Mouse (Mus musculus) monocyte, adult 5-6 weeks (primary cell): ENCODE results near the gene Ccdc114. TPM values are rescaled to one million over a fixed set of nuclear protein-coding genes. Genes with fewer than 3 reads are reported as not detected.
A peak's percentile ranks its signal among the peaks of the same experiment; 100 is the strongest.
"Not testable (repeated sequence)": the region's sequence is repeated elsewhere in the genome, so short reads cannot be mapped to it uniquely, and the experiment has no call there.

Source experiments
- ATAC-seq: fragments of 153-309, 156-312 bp; replicated peaks from 2 replicates; pipeline ENCODE4 v1.8.0; 2017; ENCODE audit warnings: mild to moderate bottlenecking; ENCODE audit not compliant: low TSS enrichment, insufficient number of reproducible peaks, severe bottlenecking, poor library complexity, low FRiP score
- total RNA-seq: library from RNA; stranded (forward); fragments of 200-1000, 200-491, 200-594 nt; gene quantifications from 3 replicates; pipeline ENCODE4 v1.2.3, GENCODE M21; 2017

Gene Ccdc114
- total RNA-seq = 2.9 TPM in 2 of 3 replicates, not detected in the other

DNA sequence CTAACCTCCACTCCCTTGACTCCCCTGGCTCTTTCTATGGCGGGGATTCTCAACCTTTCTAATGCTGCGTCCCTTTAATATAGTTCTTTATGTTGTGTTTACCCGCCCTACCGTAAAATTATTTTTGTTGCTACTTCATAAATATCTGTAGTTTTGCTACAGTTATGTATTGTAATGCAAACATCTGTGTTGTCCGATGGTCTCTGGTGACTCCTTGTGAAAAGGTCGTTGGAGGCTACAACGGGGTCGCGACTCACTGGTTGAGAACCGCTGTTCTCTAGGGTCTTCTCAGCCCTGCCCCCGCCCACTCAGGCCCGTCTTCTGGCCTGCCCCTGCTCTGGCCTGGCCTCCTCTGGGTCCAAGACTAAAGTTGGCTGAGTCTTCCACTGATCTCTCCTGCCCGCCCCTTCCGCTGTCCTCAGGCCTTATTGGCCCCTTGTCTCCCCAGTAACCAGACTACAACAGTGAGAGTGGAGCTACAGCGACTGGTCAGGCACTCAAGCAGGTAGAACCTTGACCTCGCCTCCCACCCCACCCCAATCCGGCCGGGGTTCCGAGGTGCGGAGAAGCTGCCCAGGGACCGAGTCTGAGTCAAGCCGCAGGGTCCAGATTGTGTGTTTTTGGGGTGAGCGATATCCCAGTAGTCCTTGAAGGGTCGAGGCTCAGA, at the start of gene Ccdc114:
Gene Ccdc114, plus strand, starts transcription at position 311 of the 667 bp plus-strand sequence.
- peak; percentile 33 for ATAC-seq

DNA sequence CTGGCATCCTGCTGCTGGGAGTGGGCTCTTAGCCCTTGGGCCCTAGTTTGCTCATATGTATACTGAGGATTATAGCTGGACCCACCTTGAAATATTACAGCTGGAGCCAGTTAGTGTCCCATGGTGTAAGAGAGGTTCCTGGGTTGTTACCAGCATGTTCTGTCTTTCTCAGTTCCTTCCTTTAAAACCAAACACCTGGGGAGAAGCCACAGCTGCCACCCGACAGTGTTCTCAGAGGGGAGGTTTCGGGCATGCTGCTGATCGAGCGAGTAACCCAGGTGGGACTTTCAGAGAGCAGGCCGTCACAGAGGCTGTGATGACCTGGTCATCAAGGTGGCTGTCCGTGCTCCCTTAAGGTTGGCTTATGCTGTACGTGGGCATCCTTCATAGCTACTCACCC, 47.0 kb upstream of the Ccdc114 start:
- ATAC-seq = no peak

DNA sequence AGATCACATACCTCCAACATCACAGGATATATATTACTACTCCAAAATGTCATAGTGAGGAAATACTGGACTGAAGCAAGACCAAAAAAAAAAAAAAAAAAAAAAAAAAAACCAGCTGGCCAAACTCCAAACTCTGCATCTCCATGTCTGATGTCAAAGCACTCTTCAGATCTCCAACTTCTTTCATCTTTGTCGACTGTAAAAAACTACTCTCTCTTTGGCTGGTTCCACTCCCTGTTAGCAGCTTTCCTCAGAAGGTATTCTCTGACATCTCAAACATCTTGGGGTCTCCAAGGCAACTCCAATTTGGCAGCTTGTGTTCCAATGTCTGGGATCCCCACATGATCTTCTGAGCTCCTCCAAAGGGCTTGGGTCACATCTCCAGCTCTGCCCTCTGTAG, 45.6 kb upstream of the Ccdc114 start, which contains the start of gene Grin2d:
Gene Grin2d, minus strand, starts transcription at position 101 of the 400 bp plus-strand sequence.
- not testable (repeated sequence) for ATAC-seq

DNA sequence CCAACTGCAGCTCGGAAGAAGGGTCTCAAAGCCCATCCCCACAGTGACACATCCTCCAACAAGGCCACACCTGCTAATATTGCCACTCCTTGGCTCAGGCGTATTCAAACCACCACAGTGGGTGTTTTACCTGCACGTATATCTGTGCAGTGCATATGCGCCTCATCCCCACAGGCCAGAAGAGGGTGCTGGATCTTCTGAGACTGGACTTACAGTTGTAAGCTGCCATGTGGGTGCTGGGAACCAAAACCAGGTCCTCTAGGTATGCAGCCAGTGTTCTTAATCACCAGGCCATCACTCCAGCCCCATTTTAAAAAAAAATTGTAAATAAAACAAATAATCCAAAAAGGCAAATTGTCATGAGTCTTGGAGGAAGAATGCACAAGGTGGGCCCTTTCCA, 43.3 kb upstream of the Ccdc114 start:
- no peak for ATAC-seq

DNA sequence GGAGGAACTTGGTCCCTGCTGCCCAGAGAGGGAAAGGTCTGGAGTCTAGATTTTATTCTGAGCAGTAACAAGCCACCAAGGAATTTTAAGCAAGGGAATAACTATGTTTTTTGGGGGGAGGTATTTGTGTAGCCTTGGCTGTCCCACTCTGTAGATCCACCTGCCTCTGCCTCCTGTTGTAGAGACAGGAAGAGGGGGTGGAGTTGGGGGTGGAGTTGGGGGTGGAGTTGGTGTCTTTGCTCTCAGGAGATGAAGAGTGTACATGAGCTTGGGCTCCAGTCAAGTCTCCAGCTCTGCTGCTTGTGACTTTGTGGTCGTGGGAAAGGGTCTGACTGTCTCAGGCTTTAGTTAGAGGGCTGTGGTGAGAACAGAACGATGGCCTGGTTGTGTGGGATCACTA, 42.9 kb upstream of the Ccdc114 start:
- ATAC-seq = no peak

DNA sequence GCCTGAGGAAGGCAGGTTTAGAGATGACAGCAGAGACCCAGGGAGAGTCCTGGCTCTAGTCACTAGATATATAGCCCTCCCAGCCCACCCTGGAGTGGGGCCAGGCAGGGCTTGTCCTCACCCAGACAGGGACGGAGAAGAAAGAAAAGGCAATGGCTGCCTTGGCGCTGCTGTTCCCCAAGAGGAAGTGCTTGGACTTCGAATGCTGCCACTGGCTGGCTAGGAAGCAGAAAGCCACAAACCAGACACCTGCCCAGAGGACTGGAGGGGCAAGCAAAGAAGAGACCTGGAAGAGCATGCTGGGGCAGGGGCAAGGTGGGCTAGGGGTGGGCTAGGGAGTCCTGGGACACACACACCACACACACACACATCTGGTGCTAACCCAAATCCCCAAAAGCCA, 36.6 kb upstream of the Ccdc114 start:
- no peak for ATAC-seq

DNA sequence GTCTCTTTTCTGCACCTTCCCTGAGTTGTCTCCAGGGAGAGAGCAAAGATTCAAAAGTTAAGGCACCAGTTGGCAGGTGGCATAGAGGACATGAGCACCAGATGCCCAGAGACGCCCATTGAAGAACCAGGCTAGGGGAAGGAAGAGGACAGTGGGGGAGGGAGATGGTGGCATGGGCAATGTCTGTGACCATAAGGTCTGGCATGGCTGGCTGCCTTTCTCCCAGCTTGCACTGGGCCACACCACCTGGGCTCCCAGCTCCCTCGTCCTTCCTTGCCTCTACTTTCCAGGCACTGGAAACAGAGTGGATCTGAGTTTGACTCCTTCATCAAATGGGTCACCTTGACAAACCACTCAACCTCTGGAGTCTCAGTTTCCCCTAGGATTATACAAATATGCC, 31.2 kb upstream of the Ccdc114 start:
- ATAC-seq = no peak

DNA sequence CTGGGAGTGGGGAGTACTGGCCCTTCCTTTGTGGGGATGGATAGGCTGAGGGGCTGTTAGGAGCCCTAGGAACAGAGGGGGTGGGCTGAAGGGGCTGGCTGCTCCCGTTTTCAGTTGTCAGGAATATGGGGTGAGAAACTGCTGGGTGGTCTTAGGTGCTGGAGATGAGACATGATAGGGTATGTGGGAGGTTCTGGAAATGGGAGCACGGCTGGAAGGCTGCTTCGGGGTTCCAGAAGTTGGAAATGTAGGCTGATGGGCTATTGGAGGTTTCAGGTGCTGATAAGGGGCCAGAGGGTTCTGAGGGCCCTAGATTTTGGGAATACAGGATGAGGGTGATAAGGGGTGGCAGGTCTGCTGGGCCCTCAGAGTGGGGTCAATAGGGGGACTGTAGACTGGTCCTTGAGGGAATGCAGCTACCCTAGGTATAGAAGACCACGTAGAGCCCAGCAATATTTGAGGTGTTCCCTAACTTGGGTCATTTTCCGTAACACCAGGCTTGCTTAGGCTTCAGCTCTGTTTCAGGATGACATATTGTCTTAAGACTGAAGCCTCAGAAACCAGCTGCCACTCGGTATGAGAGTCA, 27.8 kb upstream of the Ccdc114 start:
- no peak for ATAC-seq

DNA sequence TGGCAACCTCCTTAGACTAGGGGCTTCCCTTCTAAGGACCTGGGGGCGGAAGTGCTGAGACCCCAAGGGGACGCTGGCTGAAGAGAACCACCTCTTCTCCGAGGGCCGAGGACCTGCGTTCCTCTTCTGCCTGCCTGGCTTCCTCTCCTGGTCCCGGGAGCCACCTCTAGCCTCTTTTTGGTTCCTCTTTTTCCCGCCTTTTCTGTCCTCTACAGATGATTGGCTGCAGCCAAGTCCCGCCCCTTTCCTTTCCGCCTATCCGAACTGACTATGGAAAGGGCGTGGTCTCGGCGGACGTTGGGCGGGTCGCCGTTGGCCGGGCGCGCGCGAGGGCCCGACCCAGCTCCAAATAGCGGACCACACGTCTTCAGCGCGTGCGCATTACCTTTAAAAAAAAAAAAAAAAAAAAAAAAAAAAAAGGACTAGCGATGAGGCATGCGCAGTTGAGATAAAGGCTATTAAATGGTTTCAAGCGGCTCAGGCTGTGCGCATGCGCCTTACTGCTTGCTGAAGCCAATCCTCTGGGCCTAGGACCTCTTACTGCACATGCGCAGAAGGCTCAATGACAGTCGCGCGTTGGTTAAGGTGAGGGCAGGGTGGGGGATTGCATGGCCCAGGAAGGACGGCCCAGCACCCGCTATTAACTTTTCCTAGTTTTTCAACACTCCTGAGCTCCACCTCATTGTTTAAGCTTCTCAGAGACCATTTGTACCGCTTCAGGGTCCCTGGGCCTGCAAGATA, 27.2 kb upstream of the Ccdc114 start, which contains the start of the genes Syngr4 and Tmem143:
Gene Syngr4, minus strand, starts transcription at position 198 of the 741 bp plus-strand sequence.
Gene Tmem143, plus strand, starts transcription at position 425 of the 741 bp plus-strand sequence.
- peak; percentile 84 for ATAC-seq

DNA sequence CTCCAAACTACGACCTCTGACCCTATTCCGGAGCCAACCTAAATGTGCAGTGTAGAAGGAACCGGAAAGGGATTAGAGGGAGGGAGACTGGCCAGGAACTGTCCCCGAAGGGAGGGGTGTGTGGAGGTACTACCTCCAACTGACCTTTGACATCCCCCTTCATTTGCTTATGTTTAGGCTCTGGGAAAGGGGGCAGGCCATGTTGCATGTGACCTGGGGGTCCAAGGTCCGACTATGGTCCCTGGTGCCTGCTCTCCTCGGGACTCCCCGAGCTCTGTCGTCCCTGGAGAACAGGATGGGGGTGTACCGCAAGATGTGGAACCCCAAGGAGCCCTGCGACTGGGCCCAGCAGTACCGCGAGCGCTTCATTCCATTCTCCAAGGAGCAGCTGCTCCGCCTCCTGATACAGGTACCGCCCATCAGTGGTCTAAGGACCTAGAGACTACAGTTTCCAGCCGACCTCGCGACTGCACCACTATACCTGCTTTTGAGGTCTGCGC, 26.6 kb upstream of the Ccdc114 start:
- peak; percentile 34 for ATAC-seq

DNA sequence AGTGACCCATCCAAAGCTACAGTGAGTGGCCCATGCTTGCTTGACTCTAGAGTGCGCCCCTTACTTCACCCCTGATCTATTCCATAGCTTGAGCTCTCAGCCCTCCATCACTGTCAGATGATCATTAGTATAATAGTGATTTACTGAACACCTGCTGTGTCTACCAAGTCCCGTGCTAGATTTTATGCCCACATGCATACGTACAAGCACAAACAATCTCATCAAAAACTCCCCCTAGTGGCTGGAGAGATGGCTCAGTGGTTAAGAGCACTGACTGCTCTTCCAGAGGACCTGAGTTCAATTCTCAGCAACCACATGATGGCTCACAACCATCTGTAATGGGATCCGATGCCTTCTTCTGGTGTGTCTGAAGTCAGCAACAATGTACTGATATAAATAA, 25.7 kb upstream of the Ccdc114 start:
- ATAC-seq = not testable (repeated sequence)

DNA sequence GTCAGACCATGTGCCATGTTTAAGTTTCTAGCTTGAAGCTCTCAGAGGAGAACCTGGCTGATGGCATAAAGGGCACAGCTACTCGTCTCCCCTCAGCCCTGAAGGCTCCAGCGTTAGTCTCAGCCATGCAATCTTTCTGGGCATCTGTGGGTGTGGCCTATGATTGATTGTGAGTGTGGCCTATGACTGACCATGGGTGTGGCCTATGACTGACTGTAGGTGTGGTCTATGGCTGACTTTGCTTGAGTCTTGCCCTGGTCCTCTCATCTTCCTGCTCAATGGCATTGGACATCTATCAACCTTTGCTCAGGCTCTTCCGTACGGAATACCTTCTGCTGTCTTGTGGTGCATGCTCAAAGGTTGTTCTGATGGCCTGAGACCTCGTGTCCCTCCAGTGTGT, 22.3 kb upstream of the Ccdc114 start:
- 0 out of 2 replicates have a peak, but pooled peaks have one; percentile 16 for ATAC-seq

DNA sequence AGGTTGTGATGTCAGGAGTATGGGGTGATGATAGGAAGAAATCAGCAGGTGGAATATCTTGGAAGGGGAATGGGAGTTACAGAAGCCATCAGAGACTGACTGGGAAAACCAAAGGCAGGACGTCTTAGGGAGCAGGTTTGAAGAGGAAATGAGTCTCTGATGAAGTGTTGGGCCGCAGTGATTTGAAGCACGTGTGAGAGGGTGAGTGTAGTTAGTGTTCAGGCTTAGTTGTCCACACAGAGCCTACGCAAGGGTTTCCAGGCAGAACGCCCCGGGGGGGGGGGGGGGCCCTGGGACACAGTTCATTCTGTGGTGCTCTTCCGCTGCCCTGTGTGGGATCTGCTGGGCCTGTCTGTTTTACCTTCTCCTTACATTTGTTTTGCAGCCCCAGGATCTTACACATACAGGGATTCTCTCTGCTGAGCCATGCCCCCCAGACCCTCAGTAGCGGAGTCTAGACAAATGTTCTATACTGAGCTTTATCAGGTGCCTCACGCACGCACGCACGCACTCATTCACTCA, 21.3 kb upstream of the Ccdc114 start:
- no peak for ATAC-seq

DNA sequence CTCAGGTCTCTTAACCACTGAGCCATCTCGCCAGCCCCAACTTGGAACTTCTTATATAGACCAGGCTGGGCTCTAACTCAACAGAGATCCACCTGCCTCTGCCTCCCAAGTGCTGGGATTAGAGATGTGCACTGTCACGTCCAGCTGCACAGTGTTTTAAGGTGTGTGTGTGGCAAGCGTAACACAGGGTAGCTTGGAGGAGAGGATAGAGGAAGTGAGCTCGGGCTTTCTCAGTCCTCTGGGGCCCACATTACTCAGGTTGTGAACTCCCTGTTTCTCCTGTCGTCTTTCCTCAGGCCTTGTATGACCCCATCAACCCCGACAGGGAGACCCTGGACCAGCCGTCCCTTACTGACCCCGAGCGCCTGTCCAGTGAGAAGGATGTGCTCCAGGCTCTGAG, 17.2 kb upstream of the Ccdc114 start:
- ATAC-seq = no peak

DNA sequence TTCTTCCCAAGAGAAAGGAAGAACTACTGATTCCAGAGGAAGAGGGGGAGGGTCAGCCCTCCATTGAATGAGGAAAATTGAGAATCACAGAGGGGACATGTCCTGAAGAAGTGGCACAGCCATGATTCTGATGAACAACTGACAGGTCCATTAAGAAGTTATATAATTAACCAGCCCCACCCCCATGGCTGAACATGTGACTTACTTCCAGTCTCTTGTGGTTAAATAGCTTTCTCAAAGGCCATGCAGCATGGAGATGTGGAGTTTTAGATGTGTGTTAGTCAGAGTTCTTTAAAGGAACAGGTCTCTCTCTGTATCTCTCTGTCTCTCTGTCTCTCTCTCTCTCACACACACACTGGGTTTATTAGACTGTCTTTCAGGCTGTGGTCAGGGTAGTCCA, 15.5 kb upstream of the Ccdc114 start:
- ATAC-seq = no peak

DNA sequence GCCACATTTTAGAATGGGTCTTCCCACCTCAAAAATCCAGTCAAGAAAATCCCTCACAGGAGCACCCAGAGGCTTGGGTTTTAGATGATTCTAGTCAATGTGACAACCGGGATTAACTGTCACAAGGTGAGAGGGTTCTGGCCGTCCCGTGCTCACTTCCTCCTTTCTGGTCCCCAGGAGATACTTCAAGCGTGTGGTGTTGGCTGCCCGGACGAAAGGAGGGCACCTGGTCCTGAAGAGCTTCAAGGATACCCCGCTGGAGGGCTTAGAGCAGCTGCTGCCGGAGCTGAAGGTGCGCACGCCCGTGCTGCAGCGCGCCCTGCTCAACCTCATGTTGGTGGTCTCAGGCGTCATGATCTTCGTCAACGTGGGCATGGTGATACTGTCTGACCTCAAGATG, 14.7 kb upstream of the Ccdc114 start:
- no peak for ATAC-seq

DNA sequence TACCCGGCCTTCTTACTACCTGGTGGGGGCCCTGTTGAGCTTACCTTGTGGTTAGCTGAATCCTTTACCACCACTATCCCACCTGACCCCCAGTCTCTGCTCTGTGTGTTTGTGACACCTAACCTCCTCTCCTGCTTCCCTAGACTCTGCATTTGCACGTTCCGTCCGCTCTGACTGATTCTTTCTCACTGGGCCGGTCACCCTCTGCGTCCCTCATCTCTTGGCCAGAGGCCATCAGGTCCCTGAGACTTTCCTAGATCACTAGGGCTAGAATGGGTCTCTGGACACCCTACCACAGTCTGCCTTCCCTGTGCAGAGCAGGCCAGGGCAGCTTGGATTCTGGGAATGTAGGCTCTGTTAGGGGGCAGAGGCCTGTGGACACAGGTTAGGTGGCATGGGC, 9.8 kb upstream of the Ccdc114 start:
- no peak for ATAC-seq

DNA sequence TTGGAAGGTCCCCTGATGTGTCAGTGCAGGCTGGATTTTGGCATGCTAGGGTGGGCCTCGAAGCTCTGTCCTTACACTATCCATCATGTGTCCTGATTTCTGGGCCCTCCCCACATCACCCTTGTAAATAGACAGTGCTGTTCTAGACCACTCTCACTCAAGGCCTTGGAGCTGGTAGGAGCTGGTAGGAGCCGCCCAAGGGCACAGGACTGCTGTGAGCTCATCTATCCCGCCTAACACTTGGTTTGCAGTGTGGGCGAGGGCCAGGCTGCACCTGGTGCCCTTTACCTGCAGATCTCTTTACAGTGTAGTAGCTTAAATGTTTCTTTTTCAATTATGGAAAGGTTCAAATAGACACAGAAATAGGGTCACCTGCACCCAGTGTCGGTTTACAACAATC, 8.9 kb upstream of the Ccdc114 start:
- no peak for ATAC-seq
